Mouse (Mus musculus): ENCODE data around the gene Ntm. TPM values are rescaled to one million over a fixed set of nuclear protein-coding genes. Genes with fewer than 3 reads are reported as not detected.

The Ntm gene
- total and polyA plus RNA-seq, 3 experiments = not detected

DNA sequence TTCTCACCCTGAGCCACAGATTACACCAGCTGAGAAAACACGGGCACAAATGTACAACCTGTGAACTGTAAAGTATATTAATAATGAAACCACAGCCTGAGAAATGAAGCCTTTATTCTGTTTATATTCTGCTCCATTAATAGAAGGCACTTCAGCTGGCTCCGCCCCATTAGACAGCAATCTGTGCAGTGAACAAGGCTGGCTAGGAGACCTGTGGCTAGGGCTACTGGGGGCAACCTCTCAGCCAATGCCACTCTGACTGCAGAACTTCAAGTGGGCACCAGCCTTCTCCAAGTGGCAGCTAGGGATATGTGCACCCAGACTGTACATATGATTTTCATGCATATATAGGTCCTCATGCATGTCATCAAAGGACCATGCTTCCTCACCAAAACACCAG, 887.7 kb downstream of the Ntm start:
- TF ChIP-seq ETS1 (IDR thresholded peaks at IDR 0.05; ENCODE audit: low read depth, low read length) = no peak
- no peak for TF ChIP-seq CHD2 (IDR thresholded peaks at IDR 0.05; ENCODE audit: low read length)
- TF ChIP-seq HCFC1 (IDR thresholded peaks at IDR 0.05; ENCODE audit: low read depth, low read length) = no peak
- no peak for TF ChIP-seq RAD21 (IDR thresholded peaks at IDR 0.05; ENCODE audit: low read depth, low read length)
- no peak for TF ChIP-seq ELF1 (IDR thresholded peaks at IDR 0.05; ENCODE audit: low read depth, low read length)
- no peak for TF ChIP-seq MEF2A (IDR thresholded peaks at IDR 0.05; ENCODE audit: extremely low read depth, insufficient replicate concordance, low read depth, low read length, poor library complexity, severe bottlenecking)
- TF ChIP-seq SMC3 (IDR thresholded peaks at IDR 0.05; ENCODE audit: low read depth, low read length) = no peak
- no peak for TF ChIP-seq SIN3A (IDR thresholded peaks at IDR 0.05; ENCODE audit: low read length)
- no peak for TF ChIP-seq EP300 (IDR thresholded peaks at IDR 0.05; ENCODE audit: low read depth in 1 of 2, low read length in 2 of 2)
- no peak for TF ChIP-seq JUND (IDR thresholded peaks at IDR 0.05; ENCODE audit: low read depth, low read length)
- no peaks in the 10 kb centered on the region for H3K9me3 ChIP-seq (replicated peaks; ENCODE audit: insufficient read depth, low read length)
- H3K27me3 ChIP-seq (ENCODE audit: control insufficient read depth in 1 of 2, insufficient read depth in 2 of 2, low read length in 2 of 2) = no peaks in the 10 kb centered on the region
- no peaks in the 10 kb centered on the region for H3K4me1 ChIP-seq (ENCODE audit: control insufficient read depth in 1 of 2, insufficient read depth in 2 of 2, low read length in 2 of 2)
- no peak overlapping the region for H3K9ac ChIP-seq (ENCODE audit: control insufficient read depth, low read depth, low read length, poor library complexity, severe bottlenecking)
- H3K27ac ChIP-seq (ENCODE audit: control insufficient read depth, low read depth, low read length) = no peak overlapping the region
- no peaks in the 10 kb centered on the region for H3K79me2 ChIP-seq (ENCODE audit: control insufficient read depth, insufficient read depth, low read length, poor library complexity)
- H3K36me3 ChIP-seq (ENCODE audit: control insufficient read depth in 1 of 2, insufficient read depth in 2 of 2, low read length in 2 of 2) = no peaks in the 10 kb centered on the region
- DNase-seq (ENCODE audit: low read depth, low spot score) = no peak
- no peak overlapping the region for H3K4me3 ChIP-seq (ENCODE audit: control insufficient read depth in 1 of 2, insufficient read depth in 1 of 2, low read depth in 2 of 2, low read length in 2 of 2)

DNA sequence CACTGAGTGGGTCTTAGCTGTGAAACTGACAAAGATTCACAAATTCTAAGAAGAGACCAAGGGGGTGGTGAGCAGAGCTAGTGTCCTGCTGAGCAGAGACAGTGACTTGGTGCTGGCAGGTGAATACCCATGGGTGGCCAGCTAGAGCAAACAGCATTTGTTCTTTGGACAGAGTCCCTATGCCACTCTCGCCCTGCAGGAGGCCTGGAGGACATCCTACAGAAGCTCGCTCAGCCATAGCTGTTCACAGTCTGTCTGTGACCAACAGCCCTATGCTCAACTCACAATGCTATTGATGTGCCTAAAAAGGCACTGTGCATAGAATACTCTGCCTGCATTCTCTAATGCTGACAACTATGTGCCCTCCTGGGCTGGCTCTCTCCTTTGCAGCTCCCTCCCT, 888.4 kb downstream of the Ntm start:
- TF ChIP-seq UBTF (IDR thresholded peaks at IDR 0.05; ENCODE audit: borderline replicate concordance, insufficient read depth, low read depth, low read length) (no peak), JUND (IDR thresholded peaks at IDR 0.05; ENCODE audit: low read depth, low read length) (no peak), ZKSCAN1 (IDR thresholded peaks at IDR 0.05; ENCODE audit: low read depth, low read length) (no peak), MXI1 (IDR thresholded peaks at IDR 0.05; ENCODE audit: low read depth, low read length) (no peak), MAFK (IDR thresholded peaks at IDR 0.05; ENCODE audit: borderline replicate concordance, low read depth, low read length) (no peak), POLR2AphosphoS2 (IDR thresholded peaks at IDR 0.05; ENCODE audit: low read length) (no peak), CHD1 (IDR thresholded peaks at IDR 0.05; ENCODE audit: low read depth, low read length) (no peak), EP300 (IDR thresholded peaks at IDR 0.05; ENCODE audit: low read depth in 1 of 2, low read length in 2 of 2) (no peak)
- Histone ChIP-seq H3K4me1 (ENCODE audit: control insufficient read depth in 1 of 2, insufficient read depth in 2 of 2, low read length in 2 of 2) (no peaks in the 10 kb centered on the region), H3K4me3 (ENCODE audit: control insufficient read depth in 1 of 2, insufficient read depth in 1 of 2, low read depth in 2 of 2, low read length in 2 of 2) (no peak overlapping the region), H3K79me2 (ENCODE audit: control insufficient read depth, insufficient read depth, low read length, poor library complexity) (no peaks in the 10 kb centered on the region), H3K36me3 (ENCODE audit: control insufficient read depth in 1 of 2, insufficient read depth in 2 of 2, low read length in 2 of 2) (no peaks in the 10 kb centered on the region), H3K9ac (ENCODE audit: control insufficient read depth, low read depth, low read length, poor library complexity, severe bottlenecking) (no peak overlapping the region), H3K27ac (ENCODE audit: control insufficient read depth, low read depth, low read length) (no peak overlapping the region), H3K27me3 (ENCODE audit: control insufficient read depth in 1 of 2, insufficient read depth in 2 of 2, low read length in 2 of 2) (no peaks in the 10 kb centered on the region), H3K9me3 (replicated peaks; ENCODE audit: insufficient read depth, low read length) (no peaks in the 10 kb centered on the region)
- no peak for DNase-seq (ENCODE audit: low read depth, low spot score)

Data from MEL (cell line).